Mouse (Mus musculus) limb, embryonic 15.5 days (tissue): ENCODE measurements around the gene Sec61a1. TPM values are rescaled to one million over a fixed set of nuclear protein-coding genes. Genes with fewer than 3 reads are reported as not detected.

Source experiments
- ATAC-seq: fragments of 200-750 bp; cut with Nextera tagmentation; 2 replicates; pipeline ENCODE4 v1.8.0; 2017; ENCODE audit warnings: low read depth, moderate TSS enrichment; ENCODE audit not compliant: insufficient number of reproducible peaks, low FRiP score, low TSS enrichment
- H3K27ac ChIP-seq: fragments of 300-500 bp; sonication (generic); 2 replicates; pipeline ENCODE4 v1.5.1; 2015; ENCODE audit warnings: moderate library complexity, mild to moderate bottlenecking, inconsistent platforms
- H3K27me3 ChIP-seq: fragments of 300-500 bp; sonication (generic); 2 replicates; pipeline ENCODE4 v1.6.1; 2015; ENCODE audit warnings: inconsistent platforms
- H3K36me3 ChIP-seq: fragments of 300-500 bp; sonication (generic); 2 replicates; pipeline ENCODE4 v1.6.1; 2015; ENCODE audit warnings: inconsistent platforms
- H3K4me1 ChIP-seq: fragments of 300-500 bp; sonication (generic); 2 replicates; pipeline ENCODE4 v1.6.1; 2015; ENCODE audit warnings: inconsistent platforms
- H3K4me2 ChIP-seq: fragments of 300-500 bp; sonication (generic); 2 replicates; pipeline ENCODE4 v1.6.1; 2015; ENCODE audit warnings: mild to moderate bottlenecking, inconsistent platforms
- H3K4me3 ChIP-seq: fragments of 300-500 bp; sonication (generic); 2 replicates; pipeline ENCODE4 v1.5.1; 2015; ENCODE audit warnings: mild to moderate bottlenecking, inconsistent platforms
- H3K9ac ChIP-seq: fragments of 300-500 bp; sonication (generic); 2 replicates; pipeline ENCODE4 v1.6.1; 2015; ENCODE audit warnings: inconsistent platforms
- H3K9me3 ChIP-seq: fragments of 300-500 bp; sonication (generic); 2 replicates; pipeline ENCODE4 v1.6.1; 2016; ENCODE audit warnings: inconsistent platforms
- WGBS: fragments of 180-500 bp; shearing (Covaris S2); methylation state at CpG from one replicate; pipeline ENCODE4 v1.1.7; 2015; 5-methylcytosine and 5-hydroxymethylcytosine counted together
- polyA plus RNA-seq: library from polyadenylated mRNA; unstranded; fragments of >200 nt; fragmentation: Nextera tagmentation; extraction: Ambion mirVana; gene quantifications from 2 replicates; pipeline ENCODE4 v1.2.1, GENCODE M21; 2015

Sec61a1 gene
- polyA plus RNA-seq, 1 experiment from 2014 or later: 301 TPM

DNA sequence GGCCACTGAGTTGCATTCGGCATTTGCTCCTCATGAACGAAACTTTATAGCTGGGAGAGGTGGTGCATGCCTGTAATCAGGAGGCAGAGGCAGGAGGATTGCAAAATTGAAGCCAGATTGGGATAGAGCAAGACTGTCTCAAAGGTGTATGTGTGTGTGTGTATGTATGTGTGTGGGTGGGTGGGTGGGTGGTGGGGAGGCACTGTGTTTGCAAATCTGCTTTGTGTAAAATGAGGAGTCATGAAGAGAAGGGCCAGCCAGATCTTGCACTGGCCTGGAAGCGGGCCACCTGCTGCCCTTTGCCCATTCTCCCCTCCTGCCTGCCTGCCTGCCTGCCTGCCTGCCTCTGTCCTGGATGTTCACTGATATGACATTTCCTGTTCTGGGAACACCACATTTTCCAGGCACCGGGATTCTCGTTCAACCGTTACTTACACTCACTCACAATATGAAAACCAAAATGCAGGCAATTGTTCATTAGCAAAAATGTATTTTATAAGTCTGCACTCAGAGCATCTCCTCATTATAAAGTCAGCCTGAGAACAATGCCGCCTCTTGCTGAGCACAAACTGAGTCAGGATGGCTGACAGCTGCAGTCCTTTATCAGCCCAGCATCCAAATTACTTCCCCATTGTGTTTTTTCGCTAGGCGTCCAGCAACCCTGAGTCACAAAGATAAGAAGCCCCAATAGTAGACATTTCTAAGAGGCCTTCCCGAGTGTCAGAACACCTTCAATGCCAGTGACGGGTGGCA, 26.1 kb upstream of the Sec61a1 start:
- Histone ChIP-seq H3K4me1 (no peaks in the 10 kb centered on the region), H3K9ac (no peak overlapping the region), H3K9me3 (no peaks in the 10 kb centered on the region), H3K4me3 (no peak overlapping the region), H3K36me3 (no peaks in the 10 kb centered on the region), H3K27me3 (peaks cover 51% of the 10 kb centered on the region), H3K27ac (no peak overlapping the region), H3K4me2 (no peak overlapping the region)
- 53% methylated on average over 11 of the region's 11 CpGs for WGBS
- no peak for ATAC-seq

DNA sequence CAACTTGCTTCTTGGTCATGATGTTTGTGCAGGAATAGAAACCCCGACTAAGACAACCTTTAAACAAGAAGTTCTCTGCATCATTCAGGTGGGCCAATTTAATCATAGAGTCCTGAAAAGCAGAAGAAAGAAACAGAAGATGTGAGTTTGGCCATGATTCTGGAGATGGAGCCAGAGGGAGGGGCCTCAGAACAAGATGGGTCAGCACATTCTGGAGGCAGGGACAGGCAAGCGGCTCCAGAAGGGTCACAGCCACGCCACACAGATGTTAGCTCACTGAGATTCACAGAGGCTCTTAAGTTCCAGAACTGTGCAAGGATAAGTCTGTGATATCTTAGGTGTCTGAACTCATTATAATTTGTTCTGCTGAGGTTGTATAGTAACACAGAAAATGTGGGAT, 25.5 kb upstream of the Sec61a1 start:
- Histone ChIP-seq H3K4me1 (no peaks in the 10 kb centered on the region), H3K4me2 (no peak overlapping the region), H3K9ac (no peak overlapping the region), H3K27me3 (peaks cover 51% of the 10 kb centered on the region), H3K27ac (no peak overlapping the region), H3K9me3 (no peaks in the 10 kb centered on the region), H3K4me3 (no peak overlapping the region), H3K36me3 (no peaks in the 10 kb centered on the region)
- ATAC-seq: no peak
- WGBS: 65% methylated on average over 3 of the region's 3 CpGs

DNA sequence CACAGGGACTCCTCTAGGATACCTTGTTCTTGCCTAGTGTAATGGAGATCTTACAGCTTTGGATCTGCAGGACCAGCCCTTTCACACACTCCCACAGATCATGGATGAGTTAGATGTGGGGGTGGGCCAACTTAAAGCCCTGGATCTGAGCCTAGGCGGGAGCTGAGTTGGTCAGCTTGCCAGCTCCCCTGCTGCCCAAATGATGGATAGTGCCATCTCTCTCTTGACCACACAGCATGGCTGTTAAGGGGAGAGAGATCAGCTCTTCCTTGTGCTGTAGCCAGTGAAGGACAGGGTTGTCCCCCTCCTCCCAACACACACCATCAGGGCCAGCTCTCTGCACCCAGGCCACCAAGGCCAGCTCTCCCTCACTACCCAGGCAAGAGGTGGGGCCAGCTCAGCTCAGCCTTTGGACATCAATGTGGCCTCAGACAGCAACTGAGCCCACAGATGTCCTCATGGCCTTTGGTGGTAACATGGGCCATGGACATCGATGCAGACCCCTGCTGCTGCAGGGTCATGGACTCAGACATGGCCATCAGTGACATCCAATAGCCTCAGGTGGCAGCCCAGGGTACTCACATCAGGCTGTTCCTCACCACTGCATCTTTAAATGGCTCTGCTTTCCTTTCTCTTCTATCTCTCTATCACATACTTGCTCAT, 21.5 kb upstream of the Sec61a1 start:
- WGBS: 57% methylated on average over 2 of the region's 2 CpGs
- no peak overlapping the region for H3K9ac ChIP-seq
- no peaks in the 10 kb centered on the region for H3K9me3 ChIP-seq
- peaks cover 23% of the 10 kb centered on the region for H3K27me3 ChIP-seq
- H3K36me3 ChIP-seq: no peaks in the 10 kb centered on the region
- H3K4me2 ChIP-seq: no peak overlapping the region
- no peak overlapping the region for H3K27ac ChIP-seq
- no peaks in the 10 kb centered on the region for H3K4me1 ChIP-seq
- no peak overlapping the region for H3K4me3 ChIP-seq
- no peak for ATAC-seq

DNA sequence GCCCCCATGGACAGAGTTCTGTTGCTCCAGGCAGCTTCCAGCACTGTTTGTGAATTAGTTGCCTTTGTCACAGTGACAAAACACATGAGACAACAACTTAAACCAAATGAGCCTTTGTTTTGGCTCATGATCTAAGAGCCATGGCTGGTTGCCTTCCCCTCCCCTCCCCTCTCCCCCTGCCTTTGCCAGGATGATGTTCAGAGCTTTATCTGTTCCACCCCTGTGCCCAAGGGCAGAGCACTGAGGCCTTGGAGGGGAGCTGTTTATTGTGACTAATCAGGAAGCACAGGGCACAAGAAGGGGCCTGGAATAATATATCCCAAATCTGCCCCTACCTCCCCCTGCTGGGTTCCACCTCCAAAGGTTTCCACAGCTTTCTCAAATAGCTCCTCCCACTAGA, 11.6 kb upstream of the Sec61a1 start:
- no peaks in the 10 kb centered on the region for H3K9me3 ChIP-seq
- ATAC-seq: no peak
- H3K27ac ChIP-seq: no peak overlapping the region

DNA sequence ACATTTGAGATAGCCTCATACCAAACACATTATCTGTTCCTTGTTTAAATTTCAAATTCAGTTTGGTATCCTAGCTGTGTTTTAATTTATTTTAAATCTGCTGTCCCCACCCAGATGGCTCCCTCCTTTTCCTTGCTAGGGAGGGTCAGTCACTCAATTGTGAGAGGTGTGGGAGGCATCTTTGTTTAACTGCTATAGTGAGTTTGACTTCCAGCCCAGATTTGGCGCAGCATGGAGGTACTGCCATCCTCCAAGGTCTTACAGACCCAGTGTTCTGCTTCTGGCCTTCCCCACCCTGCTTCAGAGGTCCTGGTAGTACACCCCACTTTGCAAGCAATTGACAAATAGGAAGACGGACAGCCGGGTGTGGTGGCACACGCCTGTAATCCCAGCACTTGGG, 5.4 kb upstream of the Sec61a1 start:
- H3K27ac ChIP-seq: no peak overlapping the region
- H3K4me3 ChIP-seq: no peak overlapping the region
- H3K27me3 ChIP-seq: no peaks in the 10 kb centered on the region
- no peaks in the 10 kb centered on the region for H3K9me3 ChIP-seq
- WGBS: 82% methylated on average over 4 of the region's 4 CpGs
- no peak overlapping the region for H3K9ac ChIP-seq
- no peaks in the 10 kb centered on the region for H3K36me3 ChIP-seq
- H3K4me1 ChIP-seq: peaks cover 7% of the 10 kb centered on the region
- no peak overlapping the region for H3K4me2 ChIP-seq
- ATAC-seq: no peak

More for the DNA sequence above, 11.6 kb upstream of the Sec61a1 start:
- Histone ChIP-seq H3K36me3 (no peaks in the 10 kb centered on the region), H3K9ac (no peak overlapping the region), H3K4me2 (no peak overlapping the region), H3K27me3 (no peaks in the 10 kb centered on the region), H3K4me3 (no peak overlapping the region), H3K4me1 (no peaks in the 10 kb centered on the region)

DNA sequence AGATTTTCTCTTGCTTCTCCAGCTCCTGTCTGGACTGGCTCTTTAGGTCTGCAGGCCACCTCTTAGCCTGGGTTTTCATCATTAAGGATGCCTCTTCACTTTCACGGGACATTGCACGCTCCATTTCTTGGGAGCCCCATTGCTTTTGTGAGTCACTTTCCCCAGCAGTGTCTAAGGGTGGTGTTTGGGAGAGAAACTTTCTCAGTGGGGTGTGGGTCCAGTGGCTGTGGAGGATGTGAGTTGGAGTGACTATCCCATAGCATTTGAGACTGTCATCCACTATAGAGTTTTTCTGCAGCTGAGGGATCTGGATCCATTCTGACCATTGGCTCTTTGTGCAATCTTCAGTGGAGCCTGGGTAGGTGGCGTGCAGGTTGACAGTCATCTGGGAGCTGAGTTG, 4.7 kb upstream of the Sec61a1 start:
- H3K4me2 ChIP-seq: no peak overlapping the region
- no peaks in the 10 kb centered on the region for H3K36me3 ChIP-seq
- H3K27ac ChIP-seq: no peak overlapping the region
- 81% methylated on average over 3 of the region's 3 CpGs for WGBS
- H3K4me1 ChIP-seq: peaks cover 7% of the 10 kb centered on the region
- H3K27me3 ChIP-seq: no peaks in the 10 kb centered on the region
- no peak overlapping the region for H3K4me3 ChIP-seq
- no peak overlapping the region for H3K9ac ChIP-seq
- no peaks in the 10 kb centered on the region for H3K9me3 ChIP-seq
- no peak for ATAC-seq

DNA sequence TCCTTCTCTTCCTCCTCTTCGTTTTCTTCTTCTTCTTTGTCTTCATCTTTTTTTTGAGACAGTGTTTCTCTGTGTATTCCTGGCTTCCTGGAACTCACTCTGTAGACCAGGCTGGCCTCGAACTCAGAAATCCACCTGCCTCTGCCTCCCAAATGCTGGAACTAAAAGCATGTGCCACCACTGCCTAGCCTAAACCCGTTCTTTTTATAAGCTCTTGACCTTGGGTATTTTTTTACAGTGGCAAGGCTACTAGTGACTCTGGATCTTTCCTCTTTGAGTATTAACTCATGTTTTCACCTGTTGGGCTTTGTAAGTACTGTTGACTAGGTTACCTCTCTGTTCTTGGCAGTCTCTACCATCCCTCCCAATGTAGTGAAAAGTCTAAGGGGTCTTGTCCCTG, 4.3 kb upstream of the Sec61a1 start:
- H3K4me2 ChIP-seq: no peak overlapping the region
- no peak overlapping the region for H3K27ac ChIP-seq
- H3K36me3 ChIP-seq: no peaks in the 10 kb centered on the region
- no peak overlapping the region for H3K9ac ChIP-seq
- ATAC-seq: no peak
- WGBS: 73% methylated on average over 3 of the region's 3 CpGs
- no peak overlapping the region for H3K4me3 ChIP-seq
- H3K9me3 ChIP-seq: no peaks in the 10 kb centered on the region
- no peaks in the 10 kb centered on the region for H3K27me3 ChIP-seq
- H3K4me1 ChIP-seq: peaks cover 7% of the 10 kb centered on the region

DNA sequence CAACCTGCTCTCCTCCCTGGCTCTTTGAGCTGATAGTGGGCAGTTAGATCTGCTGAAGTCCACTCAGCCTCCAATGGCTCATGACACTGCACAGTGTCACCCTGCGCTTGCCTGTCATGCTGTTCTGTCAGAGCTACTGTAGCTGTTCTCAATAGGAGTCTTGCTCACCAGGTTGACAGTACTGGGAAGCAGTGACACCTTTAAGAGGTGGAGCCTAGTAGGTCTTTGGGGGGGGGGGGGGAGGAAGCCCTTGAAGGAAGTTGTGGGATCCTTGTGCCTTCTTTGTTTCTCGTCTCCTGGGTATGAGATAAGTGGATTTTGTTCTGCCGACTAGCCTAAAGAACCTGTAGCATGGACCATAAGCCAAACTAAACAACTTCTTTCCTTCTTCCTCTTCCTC, 3.9 kb upstream of the Sec61a1 start:
- H3K9me3 ChIP-seq: no peaks in the 10 kb centered on the region
- H3K27ac ChIP-seq: no peak overlapping the region
- WGBS: 47% methylated on average over 3 of the region's 3 CpGs
- H3K27me3 ChIP-seq: no peaks in the 10 kb centered on the region
- no peak overlapping the region for H3K4me2 ChIP-seq
- H3K4me1 ChIP-seq: peaks cover 7% of the 10 kb centered on the region
- H3K4me3 ChIP-seq: no peak overlapping the region
- ATAC-seq: no peak
- no peaks in the 10 kb centered on the region for H3K36me3 ChIP-seq
- no peak overlapping the region for H3K9ac ChIP-seq

DNA sequence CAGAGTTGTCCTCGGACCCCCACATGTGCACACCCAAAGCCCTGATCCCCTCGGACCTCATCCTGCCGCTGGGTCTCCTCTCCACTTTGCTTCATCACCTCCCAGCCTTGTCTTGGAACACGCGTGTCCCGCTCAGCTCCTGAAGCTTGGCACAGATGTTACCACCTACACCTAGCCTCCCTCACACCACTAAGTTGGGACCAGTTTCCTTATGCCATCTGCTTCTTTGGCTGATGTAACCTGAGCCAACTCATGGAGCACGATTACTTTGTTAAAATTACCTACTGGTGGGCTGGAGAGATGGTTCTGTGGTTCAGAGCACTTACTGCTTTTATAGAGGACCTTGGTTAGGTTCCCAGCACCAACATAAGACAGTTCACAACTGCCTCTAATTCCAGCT, 3.1 kb upstream of the Sec61a1 start:
- no peaks in the 10 kb centered on the region for H3K27me3 ChIP-seq
- no peak overlapping the region for H3K4me2 ChIP-seq
- no peak overlapping the region for H3K4me3 ChIP-seq
- no peaks in the 10 kb centered on the region for H3K9me3 ChIP-seq
- ATAC-seq: no peak
- no peaks in the 10 kb centered on the region; the same call in 1 of the 2 replicates for H3K36me3 ChIP-seq
- WGBS: 87% methylated on average over 7 of the region's 7 CpGs
- H3K4me1 ChIP-seq: peaks cover 12% of the 10 kb centered on the region
- no peak overlapping the region for H3K9ac ChIP-seq
- no peak overlapping the region for H3K27ac ChIP-seq

DNA sequence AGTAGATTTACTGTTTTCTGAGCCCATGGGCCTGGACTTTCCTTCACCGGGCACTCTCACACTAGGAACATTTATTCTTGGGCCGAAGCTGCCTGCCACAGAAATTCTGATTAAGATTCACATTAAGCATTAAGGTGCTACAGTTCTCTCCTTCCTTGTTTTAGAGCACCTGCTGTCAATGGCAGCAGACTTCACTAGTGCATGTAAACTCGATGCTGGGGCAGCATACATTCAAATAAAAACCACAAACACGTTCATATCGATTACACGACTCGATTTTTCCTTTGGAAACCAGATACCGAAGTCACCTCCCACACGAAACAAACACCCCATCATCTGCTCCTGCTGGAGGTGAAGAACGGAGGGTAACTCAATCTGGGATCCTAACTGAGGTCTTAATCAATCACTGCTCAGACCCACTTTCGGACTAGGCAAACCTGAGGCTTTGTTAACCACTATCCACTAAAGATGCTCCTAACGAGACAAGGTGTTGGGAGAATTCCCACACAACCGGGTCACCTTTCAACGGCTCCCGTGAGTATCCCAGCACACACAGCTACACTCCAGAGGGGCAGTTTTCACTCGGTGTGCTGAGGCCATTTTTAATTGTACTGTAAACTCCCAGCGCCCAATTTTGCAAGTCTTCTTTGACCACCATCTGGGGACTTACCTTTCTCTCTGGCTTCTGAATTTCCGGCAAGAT, 853 bp downstream of the Sec61a1 start:
- whole genome bisulfite sequencing: 6% methylated on average over 18 of the region's 18 CpGs
- H3K9me3 ChIP-seq: no peaks in the 10 kb centered on the region
- peak overlapping the region; percentile 89 for H3K27ac ChIP-seq

DNA sequence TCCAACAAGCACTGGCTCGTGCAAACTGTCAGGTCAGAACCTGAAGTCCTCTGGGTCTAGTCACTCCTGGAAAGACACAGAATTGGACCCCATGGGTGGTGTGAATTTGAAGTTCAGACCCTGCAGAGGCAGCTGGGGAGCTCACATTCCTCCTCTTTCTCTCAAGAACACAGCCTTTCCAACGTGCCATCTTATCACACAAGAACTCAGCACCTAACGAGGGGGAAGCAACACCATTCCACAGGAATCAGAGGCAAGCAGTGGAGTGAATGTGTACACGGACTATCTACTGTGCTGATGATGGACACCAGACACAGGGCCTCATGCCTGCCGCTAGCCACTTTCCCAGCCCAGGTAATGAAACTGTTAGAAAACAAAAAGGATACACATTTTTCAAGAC, 2.0 kb downstream of the Sec61a1 start:
- H3K27me3 ChIP-seq: no peaks in the 10 kb centered on the region
- H3K4me2 ChIP-seq: peak overlapping the region; percentile 49
- H3K36me3 ChIP-seq: peaks cover 48% of the 10 kb centered on the region
- 0 out of 2 replicates have a peak overlapping the region, but pooled peaks have one; percentile 21 for H3K9ac ChIP-seq
- no peak for ATAC-seq
- H3K9me3 ChIP-seq: no peaks in the 10 kb centered on the region
- peaks cover 22% of the 10 kb centered on the region for H3K4me1 ChIP-seq
- WGBS: 71% methylated on average over 5 of the region's 5 CpGs
- peak overlapping the region; percentile 99 for H3K4me3 ChIP-seq
- H3K27ac ChIP-seq: no peak overlapping the region

More for the DNA sequence above, 853 bp downstream of the Sec61a1 start:
- peaks cover 36% of the 10 kb centered on the region for H3K36me3 ChIP-seq
- H3K4me1 ChIP-seq: peaks cover 22% of the 10 kb centered on the region
- ATAC-seq: no peak
- peak overlapping the region; percentile 97 for H3K9ac ChIP-seq
- peak overlapping the region; percentile 49 for H3K4me2 ChIP-seq
- peak overlapping the region; percentile 99 for H3K4me3 ChIP-seq
- no peaks in the 10 kb centered on the region for H3K27me3 ChIP-seq

DNA sequence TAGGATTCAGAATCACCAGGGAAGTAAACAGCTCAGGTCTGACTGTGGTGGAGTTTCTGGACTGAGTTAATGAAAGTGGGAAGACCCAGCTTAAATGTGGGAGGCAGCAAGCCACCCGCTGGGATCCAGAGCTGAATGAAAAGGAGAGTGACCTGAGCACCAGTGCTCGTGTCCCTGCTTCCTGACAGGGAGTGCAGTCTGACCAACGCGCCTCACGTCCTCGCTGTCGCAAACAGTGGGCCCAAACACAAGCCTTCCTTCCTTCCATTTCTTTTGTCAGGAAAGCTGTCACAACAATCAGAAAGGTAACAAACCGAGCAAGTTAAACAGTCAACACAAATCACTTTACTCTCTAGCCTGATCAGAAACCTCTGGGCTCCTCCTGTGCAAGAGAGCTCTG, 2.7 kb downstream of the Sec61a1 start:
- H3K36me3 ChIP-seq: peaks cover 54% of the 10 kb centered on the region
- H3K9ac ChIP-seq: no peak overlapping the region
- H3K27ac ChIP-seq: no peak overlapping the region
- 85% methylated on average over 8 of the region's 8 CpGs for WGBS
- H3K4me1 ChIP-seq: peaks cover 22% of the 10 kb centered on the region
- H3K4me3 ChIP-seq: no peak overlapping the region
- no peaks in the 10 kb centered on the region for H3K27me3 ChIP-seq
- ATAC-seq: no peak
- H3K9me3 ChIP-seq: no peaks in the 10 kb centered on the region
- no peak overlapping the region for H3K4me2 ChIP-seq
